Mouse (Mus musculus): ENCODE results near the gene Prpf6. TPM values are rescaled to one million over a fixed set of nuclear protein-coding genes. Genes with fewer than 3 reads are reported as not detected.

Prpf6 gene
- total RNA-seq, 2 experiments from 2014 or later, result 40.7 to 125 TPM

DNA sequence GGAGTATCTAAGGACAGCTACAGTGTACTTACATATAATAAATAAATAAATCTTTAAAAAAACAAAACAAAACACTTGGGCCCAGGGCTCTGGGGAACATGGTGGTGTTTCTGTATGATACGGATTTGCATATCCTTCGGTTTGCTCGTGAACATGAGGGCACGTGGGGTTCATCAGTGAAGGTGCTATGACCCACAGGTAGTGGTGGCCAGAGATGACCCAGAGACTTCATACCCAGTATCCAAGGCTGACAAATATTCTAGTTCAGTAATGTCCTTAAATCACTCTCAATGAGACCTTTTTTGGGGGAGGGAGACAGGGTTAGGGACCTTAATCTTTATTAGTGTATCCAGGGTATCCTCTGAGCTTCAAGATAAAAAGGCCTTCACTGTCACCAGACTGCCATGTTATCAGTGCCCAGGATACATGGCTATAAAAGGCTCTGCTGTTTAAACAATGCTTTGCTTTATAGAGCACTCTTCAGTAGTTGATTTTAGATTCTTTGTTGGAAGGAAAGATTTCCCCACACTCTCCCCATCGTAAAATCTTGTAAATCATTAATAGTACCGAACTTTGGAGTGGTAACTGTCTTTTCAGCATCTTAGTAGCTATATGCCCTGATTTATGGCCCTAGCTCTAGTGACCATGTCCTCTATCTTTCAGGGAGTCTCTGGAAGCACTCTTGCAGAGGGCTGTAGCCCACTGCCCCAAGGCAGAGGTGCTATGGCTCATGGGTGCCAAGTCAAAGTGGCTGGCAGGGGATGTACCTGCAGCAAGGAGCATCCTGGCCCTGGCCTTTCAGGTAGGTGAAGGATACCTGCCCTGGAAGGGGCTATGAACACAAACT, 55.2 kb downstream of the Prpf6 start:
- no peak for ATAC-seq (replicated peaks; ENCODE audit: low FRiP score, low TSS enrichment, poor library complexity, severe bottlenecking)

DNA sequence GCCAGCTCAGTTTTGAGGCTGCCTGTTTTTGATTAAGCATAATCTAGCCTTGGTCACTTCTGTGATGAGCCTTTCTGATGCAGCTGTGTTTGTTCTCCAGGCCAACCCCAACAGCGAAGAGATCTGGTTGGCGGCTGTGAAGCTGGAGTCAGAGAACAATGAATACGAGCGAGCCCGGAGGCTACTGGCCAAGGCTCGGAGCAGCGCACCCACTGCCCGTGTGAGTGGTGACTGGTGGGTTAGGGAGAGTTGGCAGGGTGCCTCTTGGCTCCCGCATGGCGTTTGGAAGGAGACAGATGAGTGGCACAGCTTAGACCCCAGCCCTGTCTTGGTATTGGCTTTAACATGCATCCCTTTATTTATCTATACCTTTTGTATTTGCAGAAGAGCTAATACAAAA, 57.3 kb downstream of the Prpf6 start:
- no peak for ATAC-seq (replicated peaks; ENCODE audit: low FRiP score, low TSS enrichment, poor library complexity, severe bottlenecking)

DNA sequence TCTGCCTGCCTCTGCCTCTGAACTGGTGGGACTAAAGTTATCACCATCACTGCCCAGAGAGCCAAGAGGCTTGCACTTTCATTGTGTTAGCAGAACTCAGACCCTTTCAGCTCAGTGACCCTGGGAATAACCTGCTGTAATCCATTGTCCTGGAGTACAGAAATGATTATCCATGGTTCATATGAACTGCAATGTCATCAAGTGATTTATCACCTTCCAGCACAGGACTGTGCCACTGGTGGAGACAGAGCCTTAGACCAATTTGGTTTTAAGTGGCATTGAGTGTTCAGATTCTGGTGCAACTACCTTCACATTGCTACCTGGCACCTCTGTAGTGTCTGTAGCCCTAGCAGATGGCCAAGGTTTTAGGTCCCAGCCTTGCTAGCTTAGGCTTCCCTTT, 61.4 kb downstream of the Prpf6 start:
- no peak for ATAC-seq (replicated peaks; ENCODE audit: low FRiP score, low TSS enrichment, poor library complexity, severe bottlenecking)

DNA sequence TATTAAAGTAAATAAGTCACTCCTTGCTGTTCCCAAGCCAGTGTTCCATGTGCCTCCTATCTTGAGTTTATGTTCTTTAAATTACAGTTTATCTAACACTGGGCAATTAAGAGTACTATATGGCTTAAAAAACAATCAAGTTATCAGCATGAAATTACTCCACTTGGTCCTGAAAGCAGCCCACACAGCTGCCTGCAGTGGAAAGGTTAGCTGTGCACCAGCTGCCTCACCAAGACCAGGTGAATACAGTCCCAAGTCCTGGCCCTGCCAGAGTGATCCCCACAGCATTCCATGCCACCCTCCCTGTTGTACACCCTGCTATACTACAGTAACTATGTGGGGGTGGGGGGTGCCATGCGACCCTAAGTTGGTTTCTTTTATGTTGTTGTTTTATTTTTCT, 61.9 kb downstream of the Prpf6 start:
- no peak for ATAC-seq (replicated peaks; ENCODE audit: low FRiP score, low TSS enrichment, poor library complexity, severe bottlenecking)

DNA sequence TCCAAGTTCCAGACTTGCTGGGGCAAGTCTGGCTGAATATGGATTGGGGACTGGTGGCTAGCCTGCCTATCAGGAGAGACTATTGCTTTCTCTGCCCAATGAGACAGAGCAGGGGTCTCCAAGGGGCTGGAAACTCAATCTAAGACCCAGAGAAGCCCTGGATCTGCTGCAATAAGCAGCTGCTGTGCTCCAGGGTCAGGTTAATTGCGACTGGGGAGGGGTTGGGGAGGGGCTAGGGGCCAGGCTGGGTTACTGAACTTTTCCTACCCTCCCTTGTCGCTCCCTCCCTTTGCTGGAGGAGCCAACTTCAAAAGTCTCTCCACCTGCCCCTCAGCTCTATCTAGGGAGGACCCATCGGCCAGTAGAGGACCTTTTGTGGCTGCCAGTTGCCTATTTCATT, 65.1 kb downstream of the Prpf6 start, which contains the start of gene Gm29797:
Gene Gm29797 (plus strand): TSS at position 301 of the 400 bp plus-strand sequence.
- no peak for ATAC-seq (replicated peaks; ENCODE audit: low FRiP score, low TSS enrichment, poor library complexity, severe bottlenecking)

DNA sequence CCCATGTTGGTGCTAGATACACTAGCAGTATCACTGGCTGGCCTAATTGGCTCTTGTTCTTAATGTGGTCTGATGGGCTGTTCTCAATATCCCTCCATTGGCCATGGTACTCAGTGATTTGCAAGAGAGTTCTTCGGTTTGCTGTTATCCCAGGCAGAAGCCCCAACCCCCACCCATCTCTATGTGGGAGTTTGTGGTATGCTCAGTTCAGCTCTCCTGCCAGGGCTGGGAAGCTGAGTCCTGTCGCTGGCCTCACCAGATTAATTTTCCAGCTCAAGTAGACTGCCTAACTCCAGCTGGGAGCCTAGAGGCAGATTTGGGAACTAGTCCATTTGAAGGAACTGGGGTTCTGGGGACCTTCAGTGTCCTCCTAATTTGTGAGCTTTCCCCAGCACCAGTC, 65.8 kb downstream of the Prpf6 start:
- no peak for ATAC-seq (replicated peaks; ENCODE audit: low FRiP score, low TSS enrichment, poor library complexity, severe bottlenecking)

DNA sequence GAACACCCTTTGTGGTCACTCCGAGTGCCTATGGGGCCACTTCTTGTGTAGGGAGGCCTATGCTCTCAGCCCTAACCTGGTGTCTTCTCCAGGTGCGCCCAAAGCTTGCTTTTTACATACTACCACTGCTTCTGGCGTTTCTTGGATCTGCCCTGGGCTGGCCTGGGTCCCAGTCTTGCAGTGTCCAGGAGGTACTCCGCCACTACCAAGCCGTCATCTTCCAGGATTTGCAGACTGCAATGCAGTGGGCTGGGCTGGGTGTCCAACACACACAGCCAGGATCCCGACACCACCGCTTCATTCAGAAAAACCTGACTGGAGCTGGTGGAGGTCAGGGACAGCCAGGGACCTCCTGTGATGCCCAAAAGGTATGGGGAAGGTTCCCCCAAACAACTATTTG, 66.9 kb downstream of the Prpf6 start:
- no peak for ATAC-seq (replicated peaks; ENCODE audit: low FRiP score, low TSS enrichment, poor library complexity, severe bottlenecking)

DNA sequence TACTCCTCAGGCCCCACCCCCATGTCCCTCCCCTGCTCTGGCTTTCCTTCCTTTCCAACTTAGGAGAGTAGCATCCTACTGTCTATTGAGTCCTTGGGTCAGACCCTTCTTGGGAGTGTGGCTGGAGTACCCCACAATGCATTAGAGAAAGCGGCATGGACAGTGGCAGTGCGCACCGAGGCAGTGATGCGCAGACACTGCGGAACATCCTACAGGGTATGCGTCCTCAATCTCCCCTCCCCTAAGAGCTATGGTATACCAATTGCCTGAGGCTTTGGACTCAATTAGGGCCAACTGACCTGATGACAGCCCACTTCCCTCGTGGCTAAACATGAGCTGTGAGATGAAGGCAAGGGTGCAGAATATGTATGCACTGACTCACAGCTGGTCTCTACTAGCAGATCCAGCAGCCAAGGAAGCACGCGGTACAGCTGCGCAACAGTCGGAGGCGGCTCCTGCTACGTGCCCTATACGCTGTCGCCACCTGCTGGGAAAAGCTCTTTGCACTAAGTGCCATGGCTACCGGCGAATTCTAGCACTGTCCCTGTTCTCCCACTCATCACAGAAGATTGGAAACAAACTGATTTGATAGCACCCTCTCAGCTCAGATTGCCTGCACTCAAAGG, 67.4 kb downstream of the Prpf6 start:
- peak; percentile 77 for ATAC-seq (replicated peaks; ENCODE audit: low FRiP score, low TSS enrichment, poor library complexity, severe bottlenecking)

DNA sequence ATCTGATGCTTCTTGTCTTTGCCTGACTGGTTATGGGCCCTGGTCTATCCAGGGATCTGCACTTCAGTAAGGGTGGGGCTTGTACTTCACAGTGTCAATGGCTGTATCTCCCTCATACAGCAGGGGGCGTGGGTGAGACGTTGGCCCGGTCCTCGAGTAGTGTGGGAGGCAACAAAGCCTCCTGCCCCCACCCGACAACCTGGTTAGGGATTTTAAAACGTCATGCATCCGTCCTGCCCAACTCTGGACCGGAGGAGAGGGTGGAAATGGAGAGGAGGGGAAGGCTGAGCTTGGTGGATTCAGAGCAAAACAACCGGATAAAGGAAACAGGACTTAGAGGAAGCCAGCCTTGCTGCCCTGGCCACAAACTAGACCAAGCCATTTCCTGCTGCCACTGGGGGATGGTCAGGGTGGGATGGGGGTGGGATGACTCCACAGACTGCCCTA, 68.0 kb downstream of the Prpf6 start:
- ATAC-seq (replicated peaks; ENCODE audit: low FRiP score, low TSS enrichment, poor library complexity, severe bottlenecking), result peak; percentile 96

DNA sequence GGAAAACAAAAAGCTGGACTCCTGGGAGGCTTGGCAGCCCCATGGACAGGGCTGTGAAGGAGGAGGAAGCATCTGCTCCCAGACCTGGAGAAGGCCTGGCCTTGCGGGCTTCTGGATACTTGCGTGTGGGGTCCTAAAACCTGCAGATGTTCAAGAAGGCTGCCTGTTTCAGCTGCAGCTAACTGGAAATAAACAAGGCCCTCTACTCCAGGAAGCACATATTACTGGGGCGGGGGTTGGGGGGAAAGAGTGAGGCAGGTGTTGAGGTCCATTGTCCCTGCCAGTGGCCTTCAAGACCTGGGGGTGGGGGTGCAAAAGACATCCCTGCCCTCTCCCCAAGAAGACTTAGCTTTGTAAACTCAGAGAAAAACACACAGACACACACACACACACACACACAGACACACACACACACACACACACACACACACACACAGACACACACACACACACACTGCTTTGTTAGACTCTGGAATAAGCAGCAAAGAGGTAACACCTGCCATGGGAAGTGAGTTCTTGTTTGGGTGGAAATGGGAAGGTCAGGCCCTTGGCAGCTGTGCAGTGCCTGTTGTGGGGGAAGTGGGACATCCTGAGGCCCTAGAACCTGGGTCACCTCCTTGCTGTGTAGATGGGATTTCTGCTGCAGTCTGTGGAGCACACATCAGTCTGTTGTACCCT, 71.1 kb downstream of the Prpf6 start:
- no peak for ATAC-seq (replicated peaks; ENCODE audit: low FRiP score, low TSS enrichment, poor library complexity, severe bottlenecking)

DNA sequence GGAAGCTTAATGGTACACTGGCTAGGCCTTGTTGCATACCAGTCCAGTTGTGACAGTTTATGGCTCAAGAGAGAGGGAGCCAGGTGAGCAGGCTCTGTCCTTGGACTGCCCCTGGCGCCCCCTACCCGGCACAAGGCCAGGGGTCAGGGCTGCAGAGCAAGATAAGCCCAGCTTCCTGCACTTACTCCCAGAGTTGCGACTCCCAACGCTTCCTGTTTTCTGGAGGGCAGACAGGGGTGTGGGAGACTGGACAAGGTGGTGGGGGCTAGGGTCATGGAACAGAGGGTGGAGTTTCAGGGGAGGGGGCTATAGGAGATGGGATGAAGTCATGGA, 71.6 kb downstream of the Prpf6 start:
- no peak for ATAC-seq (replicated peaks; ENCODE audit: low FRiP score, low TSS enrichment, poor library complexity, severe bottlenecking)

DNA sequence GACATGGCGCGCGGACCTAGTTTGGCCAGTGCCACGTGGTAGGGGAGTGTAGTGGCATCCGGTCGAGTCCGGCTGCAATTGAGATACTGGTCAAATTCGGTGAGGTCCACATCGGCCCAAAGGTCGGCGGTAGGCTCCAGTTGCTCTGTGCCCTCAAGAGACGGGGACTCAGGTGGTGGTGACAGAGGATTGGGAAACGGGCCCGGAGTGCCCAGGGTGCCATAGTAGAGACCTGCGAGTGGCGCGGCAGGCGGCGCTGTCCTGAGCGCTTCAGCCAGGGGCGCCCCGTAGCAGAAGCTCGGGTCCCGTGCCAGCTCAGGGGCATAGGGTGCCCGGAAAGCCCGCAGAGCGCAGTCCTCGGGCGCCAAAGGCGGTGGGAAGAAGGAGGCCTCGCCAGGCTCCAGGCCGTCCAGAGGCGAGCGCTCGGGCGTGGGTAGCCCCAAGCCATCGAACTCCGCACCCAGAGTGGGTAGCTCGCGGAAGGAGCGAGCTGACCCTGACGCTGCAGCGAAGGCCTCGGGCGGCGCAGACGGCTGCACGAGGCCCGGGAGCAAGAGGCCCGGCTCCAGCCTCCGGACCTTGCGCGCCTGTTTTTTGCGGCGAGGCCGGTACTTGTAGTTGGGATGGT, 78.7 kb downstream of the Prpf6 start:
- ATAC-seq (replicated peaks; ENCODE audit: low FRiP score, low TSS enrichment, poor library complexity, severe bottlenecking), result peak; percentile 35; the same call in 1 of the 2 replicates

DNA sequence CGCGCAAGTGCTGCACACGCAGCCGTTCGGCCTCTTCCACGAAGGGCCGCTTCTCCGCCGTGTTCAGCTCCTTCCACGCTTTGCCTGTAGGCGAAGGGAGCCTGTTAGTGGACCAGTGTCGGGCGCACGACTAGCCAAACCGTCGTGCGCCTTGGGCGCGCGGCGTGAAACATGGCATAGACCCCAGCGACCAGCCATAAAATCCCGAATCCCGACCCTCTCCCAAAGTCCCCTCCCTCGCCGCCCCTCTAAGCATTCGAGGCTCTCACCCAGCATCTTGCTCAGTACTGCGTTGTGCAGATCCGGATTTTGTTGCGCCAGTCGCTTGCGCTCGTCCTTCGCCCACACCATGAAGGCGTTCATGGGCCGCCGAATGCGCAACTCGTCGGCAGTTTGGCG, 79.2 kb downstream of the Prpf6 start:
- ATAC-seq (replicated peaks; ENCODE audit: low FRiP score, low TSS enrichment, poor library complexity, severe bottlenecking), result no peak

DNA sequence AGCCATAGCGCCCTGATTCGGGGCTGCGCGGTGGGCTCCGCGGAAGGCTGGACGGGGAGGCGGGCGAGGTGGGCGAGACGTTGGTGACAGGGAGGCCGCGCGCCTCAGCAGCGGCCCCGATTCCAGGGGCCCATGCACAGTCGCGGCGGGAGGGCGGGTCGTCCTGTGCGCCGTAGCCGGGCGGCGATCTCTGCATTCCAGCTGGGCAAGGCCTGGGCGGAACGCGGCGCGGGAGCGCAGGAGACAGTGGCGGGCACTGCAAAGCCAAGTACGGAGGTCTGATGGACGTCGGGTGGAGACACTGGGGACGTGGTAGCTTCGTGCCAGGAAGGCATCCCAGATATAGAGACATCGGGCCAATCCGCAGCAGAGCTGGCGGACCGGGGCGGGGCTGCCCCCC, 79.7 kb downstream of the Prpf6 start, which contains the start of gene Sox18:
Gene Sox18 (minus strand): TSS at position 315 of the 400 bp plus-strand sequence.
- ATAC-seq (replicated peaks; ENCODE audit: low FRiP score, low TSS enrichment, poor library complexity, severe bottlenecking), result no peak

DNA sequence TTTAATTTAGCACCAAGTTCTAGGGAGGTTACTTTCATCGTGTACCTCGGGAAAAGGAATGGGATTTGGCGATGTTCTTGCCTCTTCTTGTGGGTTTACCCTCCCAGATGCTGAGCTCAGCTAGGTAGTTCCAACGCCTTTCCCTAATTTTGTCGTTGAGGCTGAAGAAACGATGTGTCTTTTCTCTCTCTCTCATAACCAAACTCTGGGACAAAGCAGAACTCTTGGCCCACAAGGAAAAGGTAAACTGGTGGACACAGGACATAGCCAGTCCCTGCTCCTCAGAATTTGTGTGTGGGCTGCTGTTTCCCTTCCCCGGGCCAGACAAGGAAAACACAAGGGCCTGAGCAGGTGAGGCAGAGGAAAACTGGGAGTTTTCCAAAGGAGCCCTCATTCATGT, 80.3 kb downstream of the Prpf6 start:
- ATAC-seq (replicated peaks; ENCODE audit: low FRiP score, low TSS enrichment, poor library complexity, severe bottlenecking), result no peak

DNA sequence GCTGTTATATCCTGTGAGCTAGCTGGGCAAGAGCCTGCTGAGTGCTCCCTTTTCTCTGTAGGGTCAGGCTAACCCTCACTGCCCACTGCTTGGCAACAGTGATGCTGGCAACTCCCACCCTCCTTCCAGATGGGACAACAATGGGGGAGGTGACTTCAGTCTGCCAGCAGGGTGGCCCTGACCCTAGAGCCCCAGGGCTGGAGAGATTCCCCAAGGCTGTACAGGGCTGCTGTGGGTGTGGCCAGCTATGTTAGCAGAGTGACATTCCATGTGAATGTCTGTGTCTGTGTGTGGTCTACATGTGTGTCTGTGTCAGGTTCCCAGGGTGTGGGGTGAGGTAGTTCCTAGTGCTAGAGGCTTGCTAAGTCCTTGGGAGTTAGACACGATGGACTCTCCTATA, 81.8 kb downstream of the Prpf6 start:
- no peak for ATAC-seq (replicated peaks; ENCODE audit: low FRiP score, low TSS enrichment, poor library complexity, severe bottlenecking)

DNA sequence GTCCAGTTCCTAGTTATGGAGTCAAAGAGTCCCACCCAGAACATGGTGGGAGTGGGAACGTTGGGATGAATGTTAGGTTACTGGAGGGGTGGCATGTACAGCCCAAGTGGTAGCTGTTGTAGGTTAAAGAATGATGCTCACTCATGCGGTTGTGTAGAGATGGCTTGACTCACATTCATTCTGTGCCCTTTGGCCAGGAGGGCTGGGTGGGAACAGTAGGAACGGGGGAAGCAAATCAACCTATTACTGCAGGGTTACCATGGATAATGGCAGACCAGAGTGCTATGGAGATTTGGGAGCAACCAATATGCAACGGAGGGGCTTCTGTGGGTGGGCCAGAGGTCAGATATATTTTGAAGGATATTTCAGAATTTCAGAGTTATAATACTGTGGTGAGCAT, 83.3 kb downstream of the Prpf6 start:
- no peak for ATAC-seq (replicated peaks; ENCODE audit: low FRiP score, low TSS enrichment, poor library complexity, severe bottlenecking)

DNA sequence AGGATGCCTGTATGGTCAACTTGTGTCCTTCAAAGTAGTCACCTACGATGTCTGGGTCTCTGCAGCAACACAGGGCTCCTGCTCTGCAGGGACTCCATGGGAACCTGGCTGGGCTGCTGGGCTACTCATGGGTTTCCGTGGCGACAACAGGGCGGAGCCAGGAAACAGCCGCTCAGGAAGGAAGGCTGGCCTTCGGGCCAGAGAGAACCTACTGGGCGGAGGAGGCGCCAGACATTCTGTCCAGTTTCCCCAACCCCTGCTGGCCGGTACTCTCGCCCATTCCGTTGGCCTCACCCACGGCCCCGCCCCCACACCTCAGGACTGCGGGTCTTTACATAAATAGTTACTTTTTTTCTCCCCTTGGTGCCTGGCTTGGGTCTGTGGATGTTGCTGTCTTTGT, 83.8 kb downstream of the Prpf6 start:
- no peak for ATAC-seq (replicated peaks; ENCODE audit: low FRiP score, low TSS enrichment, poor library complexity, severe bottlenecking)

DNA sequence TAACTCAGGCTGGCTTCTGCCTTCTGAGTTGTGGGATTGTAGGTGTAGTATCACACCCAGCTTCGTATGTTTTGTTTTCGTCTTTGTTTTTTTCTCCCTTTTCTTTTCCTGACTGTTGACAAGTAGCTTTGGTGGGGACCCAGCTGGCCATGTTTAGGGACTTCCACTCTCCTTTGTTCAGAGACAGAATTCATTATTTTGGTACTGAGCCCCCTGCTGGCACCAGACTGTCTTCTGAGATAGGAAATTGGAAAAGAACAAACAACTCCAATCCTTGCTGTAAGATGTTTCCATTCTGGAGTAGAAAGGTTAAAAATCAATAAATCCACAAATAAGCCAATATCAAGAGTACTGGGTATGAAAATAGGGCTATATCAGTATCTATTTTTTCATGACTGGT, 84.8 kb downstream of the Prpf6 start:
- no peak for ATAC-seq (replicated peaks; ENCODE audit: low FRiP score, low TSS enrichment, poor library complexity, severe bottlenecking)

DNA sequence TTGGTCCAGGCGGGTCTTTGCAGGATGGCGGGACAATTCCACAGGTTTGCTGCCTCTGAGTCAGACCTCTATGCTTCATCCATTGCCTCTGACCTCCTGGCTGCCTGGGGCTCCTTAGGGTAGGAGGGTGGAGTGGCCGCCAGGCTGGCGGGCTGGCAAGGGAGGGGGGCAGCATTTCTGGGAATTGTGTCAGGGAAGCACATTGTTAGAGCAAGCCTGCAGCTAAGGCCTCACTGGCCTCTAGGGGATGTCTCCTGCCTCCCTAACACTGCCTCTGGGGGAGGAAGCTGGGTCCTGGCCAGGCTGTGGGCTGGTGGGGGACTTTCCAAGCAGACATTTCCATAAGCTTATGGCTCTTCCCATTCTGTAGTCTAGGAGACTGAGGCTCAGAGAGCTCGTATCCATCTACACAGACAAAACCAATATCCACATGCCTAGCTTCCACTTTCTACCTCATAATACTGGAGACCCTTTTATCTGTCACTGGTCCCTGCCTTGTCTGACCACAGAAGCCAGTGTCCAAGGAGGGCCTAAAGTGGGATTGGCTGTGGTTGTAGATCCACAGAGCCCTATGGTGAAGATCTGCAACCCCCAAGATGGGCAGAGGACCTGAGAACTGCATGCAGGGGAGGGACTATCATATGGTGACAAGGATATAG, 85.6 kb downstream of the Prpf6 start:
- ATAC-seq (replicated peaks; ENCODE audit: low FRiP score, low TSS enrichment, poor library complexity, severe bottlenecking), result no peak

Data from megakaryocyte-erythroid progenitor cell, adult 5-6 weeks (primary cell).